Mouse (Mus musculus) CH12.LX (cell line): ENCODE measurements around the gene Klhl35.

Source experiments
- CTCF ChIP-seq, 2 experiments: IDR thresholded peaks in 1 of 2; conservative IDR thresholded peaks in 1 of 2; 2 replicates each; pipeline ENCODE4 v1.5.1; 2011 to 2012; ENCODE audit warnings: low read depth in 2 of 2, low read length in 2 of 2, improper control_type of control experiment in 1 of 2, inconsistent platforms in 1 of 2, mild to moderate bottlenecking in 1 of 2, moderate library complexity in 1 of 2
- EP300 ChIP-seq: IDR thresholded peaks from 2 replicates; pipeline ENCODE4 v1.6.1; 2011; ENCODE audit warnings: low read length, improper control_type of control experiment
- POLR2AphosphoS2 ChIP-seq: IDR thresholded peaks from 2 replicates; pipeline ENCODE4 v1.6.1; 2011; ENCODE audit warnings: low read depth, low read length, improper control_type of control experiment
- TCF12 ChIP-seq: IDR thresholded peaks from 2 replicates; pipeline ENCODE4 v1.6.1; 2014; ENCODE audit warnings: low read depth, mild to moderate bottlenecking, inconsistent platforms, low read length, improper control_type of control experiment
- UBTF ChIP-seq: IDR thresholded peaks from 2 replicates; pipeline ENCODE4 v1.6.1; 2012; ENCODE audit warnings: low read depth, mild to moderate bottlenecking, inconsistent platforms, low read length, improper control_type of control experiment, moderate library complexity

GRCm38 (mm10) chr7:99450703-99451102, 15.1 kb upstream of the Klhl35 start:
- TF ChIP-seq POLR2AphosphoS2 (no peak), CTCF (conservative IDR thresholded peaks at IDR 0.05 in 1 of 2, IDR thresholded peaks at IDR 0.05 in 1 of 2; ENCODE audit: low read depth in 2 of 2, low read length in 2 of 2) (peak; percentile 98 to 99), EP300 (no peak), TCF12 (no peak), UBTF (no peak)
